Mouse (Mus musculus) liver, embryonic 11.5 days (tissue): ENCODE data around the gene Bri3. TPM values are rescaled to one million over a fixed set of nuclear protein-coding genes. Genes with fewer than 3 reads are reported as not detected.
A peak's percentile ranks its signal among the peaks of the same experiment; 100 is the strongest.

Experiments used
- ATAC-seq: fragments of 200-750 bp; cut with Nextera tagmentation; replicated peaks from 2 replicates; pipeline ENCODE4 v1.8.0; 2017; ENCODE audit warnings: moderate number of reproducible peaks, mild to moderate bottlenecking, moderate TSS enrichment, moderate library complexity; ENCODE audit not compliant: low FRiP score
- DNase-seq: peaks from one replicate; pipeline ENCODE4 v3.0.0-alpha.2; 2017; ENCODE audit warnings: low spot score
- H3K27ac ChIP-seq: fragments of 300-500 bp; sonication (generic); 2 replicates; pipeline ENCODE4 v1.5.1; 2014; ENCODE audit warnings: mild to moderate bottlenecking, low read depth, low read length, control low read depth
- H3K27me3 ChIP-seq: fragments of 300-500 bp; sonication (generic); replicated peaks from 2 replicates; pipeline ENCODE4 v1.6.1; 2014; ENCODE audit warnings: low read length, mixed read lengths; ENCODE audit not compliant: control insufficient read depth, insufficient read depth
- H3K36me3 ChIP-seq: fragments of 300-500 bp; sonication (generic); 2 replicates; pipeline ENCODE4 v1.6.1; 2014; ENCODE audit warnings: mild to moderate bottlenecking, low read length, moderate library complexity, mixed read lengths; ENCODE audit not compliant: control insufficient read depth, insufficient read depth
- H3K4me1 ChIP-seq: fragments of 300-500 bp; sonication (generic); replicated peaks from 2 replicates; pipeline ENCODE4 v1.6.1; 2014; ENCODE audit warnings: low read length, mixed read lengths; ENCODE audit not compliant: control insufficient read depth, insufficient read depth
- H3K4me2 ChIP-seq: fragments of 300-500 bp; sonication (generic); 2 replicates; pipeline ENCODE4 v1.6.1; 2014; ENCODE audit warnings: mild to moderate bottlenecking, control low read depth, moderate library complexity
- H3K4me3 ChIP-seq: fragments of 300-500 bp; sonication (generic); 2 replicates; pipeline ENCODE4 v1.5.1; 2014; ENCODE audit warnings: low read depth, low read length, control low read depth
- H3K9ac ChIP-seq: fragments of 300-500 bp; sonication (generic); 2 replicates; pipeline ENCODE4 v1.6.1; 2014; ENCODE audit warnings: low read depth, low read length, control low read depth
- H3K9me3 ChIP-seq: fragments of 300-500 bp; sonication (generic); 2 replicates; pipeline ENCODE4 v1.6.1; 2016; ENCODE audit warnings: low read length, inconsistent platforms, mixed read lengths; ENCODE audit not compliant: control insufficient read depth
- WGBS: fragments of 180-500 bp; shearing (Covaris S2); extraction: QIAGEN DNeasy Blood & Tissue Kit; methylation state at CpG from one replicate; pipeline ENCODE4 v1.1.7; 2014; 5-methylcytosine and 5-hydroxymethylcytosine counted together
- polyA plus RNA-seq: library from polyadenylated mRNA; unstranded; fragments of >200 nt; fragmentation: Nextera tagmentation; extraction: Ambion mirVana; gene quantifications from 2 replicates; pipeline ENCODE4 v1.2.1, GENCODE M21; 2014

Bri3 gene
- polyA plus RNA-seq, 1 experiment from 2014 or later = 59.2 TPM

DNA sequence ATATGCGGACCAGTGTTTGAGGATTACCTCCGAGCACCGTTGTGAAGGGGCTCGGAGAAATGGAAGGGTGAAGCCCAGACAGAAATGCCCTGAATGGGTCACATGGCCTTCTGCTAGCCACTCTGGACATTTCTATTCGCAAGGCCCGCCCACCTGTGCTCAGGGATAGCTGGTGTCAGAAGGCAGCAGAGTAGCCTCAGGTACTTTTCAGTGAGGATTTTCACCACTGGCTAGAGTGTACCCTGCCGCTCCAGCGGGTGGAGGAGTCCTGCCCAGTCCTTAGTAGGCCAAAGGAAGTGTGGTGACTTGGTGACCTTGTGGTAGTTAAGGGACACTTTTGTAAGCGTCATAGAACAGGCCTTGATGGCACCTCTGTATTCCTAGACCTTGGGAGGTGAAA, 17.1 kb downstream of the Bri3 start:
- no peaks in the 10 kb centered on the region for H3K9me3 ChIP-seq
- ATAC-seq = no peak
- H3K4me1 ChIP-seq = peaks cover 32% of the 10 kb centered on the region

DNA sequence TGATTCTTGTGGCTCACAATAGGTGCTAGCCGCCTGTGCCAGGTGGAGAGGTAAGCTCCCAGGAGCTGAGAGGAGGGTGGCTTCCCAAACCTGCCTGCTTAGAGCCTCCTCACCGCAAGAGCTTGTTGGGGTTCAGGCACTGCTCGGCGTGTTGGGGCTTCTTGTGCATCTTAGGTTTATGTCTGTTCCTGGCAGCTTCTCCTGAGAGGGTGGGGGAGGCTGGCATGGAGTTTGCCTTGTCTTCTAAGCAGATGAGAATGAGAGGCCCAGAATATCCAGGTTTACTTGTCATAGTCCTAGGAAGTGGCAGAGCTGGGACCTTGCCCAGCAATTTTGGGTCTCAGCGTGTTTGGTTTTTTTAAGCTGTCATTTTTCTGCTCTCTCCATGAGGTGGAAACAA, 17.6 kb downstream of the Bri3 start:
- WGBS = 87% methylated on average over 5 of the region's 5 CpGs
- peaks cover 10% of the 10 kb centered on the region for H3K36me3 ChIP-seq
- no peak overlapping the region for H3K4me2 ChIP-seq
- no peaks in the 10 kb centered on the region for H3K9me3 ChIP-seq
- H3K9ac ChIP-seq = no peak overlapping the region
- no peak overlapping the region for H3K27ac ChIP-seq
- peaks cover 29% of the 10 kb centered on the region for H3K4me1 ChIP-seq
- ATAC-seq (no peak), DNase-seq (no peak)
- H3K27me3 ChIP-seq = no peaks in the 10 kb centered on the region
- no peak overlapping the region for H3K4me3 ChIP-seq

More for the DNA sequence above, 17.1 kb downstream of the Bri3 start:
- Histone ChIP-seq H3K9ac (no peak overlapping the region), H3K27me3 (no peaks in the 10 kb centered on the region), H3K4me2 (no peak overlapping the region), H3K36me3 (peaks cover 7% of the 10 kb centered on the region), H3K4me3 (no peak overlapping the region), H3K27ac (no peak overlapping the region)
- DNase-seq = no peak
- 87% methylated on average over 9 of the region's 9 CpGs for WGBS

DNA sequence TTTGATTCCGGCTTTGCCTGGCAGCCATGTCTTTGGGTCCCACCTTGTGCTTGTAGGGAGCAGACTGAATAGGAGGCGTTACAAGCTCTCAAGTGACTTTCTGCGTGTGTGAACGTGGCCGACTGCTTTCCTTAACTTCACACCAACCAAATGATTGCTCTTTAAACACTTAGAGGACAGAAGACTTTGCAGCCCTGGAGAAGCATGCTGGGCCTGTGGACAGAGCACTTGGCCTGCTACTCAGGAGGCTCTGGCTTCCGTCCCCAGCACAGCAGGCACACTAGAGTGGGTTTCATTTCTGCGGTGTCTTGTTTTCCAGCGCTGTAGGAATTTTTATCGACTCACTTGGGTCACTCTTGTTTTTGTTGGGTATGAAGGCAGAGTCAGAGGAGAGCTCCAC, 18.8 kb downstream of the Bri3 start:
- 84% methylated on average over 9 of the region's 9 CpGs for WGBS
- no peak overlapping the region for H3K27ac ChIP-seq
- no peak overlapping the region for H3K4me2 ChIP-seq
- no peak for DNase-seq
- peaks cover 10% of the 10 kb centered on the region for H3K36me3 ChIP-seq
- peaks cover 17% of the 10 kb centered on the region for H3K4me1 ChIP-seq
- ATAC-seq = no peak
- H3K4me3 ChIP-seq = no peak overlapping the region
- H3K9ac ChIP-seq = no peak overlapping the region
- H3K27me3 ChIP-seq = no peaks in the 10 kb centered on the region
- no peaks in the 10 kb centered on the region for H3K9me3 ChIP-seq

DNA sequence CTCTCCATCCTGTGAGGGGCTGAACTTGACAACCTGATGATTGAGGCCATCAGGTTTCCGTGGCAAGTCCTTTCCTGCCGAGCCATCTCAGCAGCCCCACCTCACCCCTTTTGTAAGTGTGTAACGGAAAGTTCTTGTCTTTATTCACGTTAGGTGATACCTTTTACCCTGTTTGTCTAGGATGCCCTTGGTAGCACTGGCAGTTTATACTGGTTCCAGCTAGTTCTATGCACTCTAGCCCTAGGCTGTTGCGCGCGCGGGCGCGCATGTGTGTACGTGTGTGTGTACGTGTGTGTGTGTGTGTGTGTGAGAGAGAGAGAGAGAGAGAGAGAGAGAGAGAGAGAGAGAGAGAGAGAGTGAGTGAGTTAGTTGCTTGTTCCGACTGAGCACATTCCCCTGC, 19.3 kb downstream of the Bri3 start:
- H3K36me3 ChIP-seq = peaks cover 10% of the 10 kb centered on the region
- no peaks in the 10 kb centered on the region for H3K27me3 ChIP-seq
- no peak overlapping the region for H3K27ac ChIP-seq
- ATAC-seq (no peak), DNase-seq (no peak)
- H3K4me2 ChIP-seq = no peak overlapping the region
- no peak overlapping the region for H3K4me3 ChIP-seq
- peaks cover 13% of the 10 kb centered on the region for H3K4me1 ChIP-seq
- no peak overlapping the region for H3K9ac ChIP-seq
- WGBS = 86% methylated on average over 13 of the region's 13 CpGs
- H3K9me3 ChIP-seq = no peaks in the 10 kb centered on the region

DNA sequence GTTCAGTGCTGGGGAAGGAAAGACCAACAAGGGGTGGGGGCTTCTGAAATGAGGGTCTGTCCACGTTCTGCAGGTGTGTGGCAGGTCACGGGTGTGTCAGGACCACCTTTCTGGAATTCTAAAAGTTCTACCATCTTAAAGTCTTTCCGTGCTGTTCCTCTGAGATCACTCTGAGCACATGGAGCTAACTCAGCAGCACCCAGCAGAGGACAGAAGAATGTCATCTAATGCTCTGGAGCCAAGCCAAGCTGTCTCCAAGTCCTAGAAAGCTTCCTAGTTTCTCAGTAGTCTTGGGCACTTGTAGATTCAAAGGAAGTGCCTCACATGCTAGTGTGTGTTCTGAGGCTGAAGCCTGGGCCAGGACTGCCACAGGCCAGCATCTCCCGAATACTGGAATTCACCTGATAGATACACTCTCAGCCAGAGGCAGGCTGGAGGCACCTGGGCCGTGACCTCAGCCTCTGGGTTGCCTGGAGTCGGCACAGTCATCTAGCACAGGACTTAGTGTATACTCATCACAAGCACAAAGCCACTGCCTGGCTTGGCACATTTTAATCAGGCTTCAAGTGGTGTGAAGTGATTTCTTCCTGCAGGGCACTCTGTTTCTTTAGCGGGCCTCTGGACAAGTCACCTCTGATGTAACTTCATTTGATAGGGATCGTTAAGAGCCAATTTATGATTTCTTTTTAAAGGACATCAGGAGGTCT, 23.5 kb downstream of the Bri3 start:
- 87% methylated on average over 8 of the region's 8 CpGs for WGBS
- H3K9ac ChIP-seq = no peak overlapping the region

DNA sequence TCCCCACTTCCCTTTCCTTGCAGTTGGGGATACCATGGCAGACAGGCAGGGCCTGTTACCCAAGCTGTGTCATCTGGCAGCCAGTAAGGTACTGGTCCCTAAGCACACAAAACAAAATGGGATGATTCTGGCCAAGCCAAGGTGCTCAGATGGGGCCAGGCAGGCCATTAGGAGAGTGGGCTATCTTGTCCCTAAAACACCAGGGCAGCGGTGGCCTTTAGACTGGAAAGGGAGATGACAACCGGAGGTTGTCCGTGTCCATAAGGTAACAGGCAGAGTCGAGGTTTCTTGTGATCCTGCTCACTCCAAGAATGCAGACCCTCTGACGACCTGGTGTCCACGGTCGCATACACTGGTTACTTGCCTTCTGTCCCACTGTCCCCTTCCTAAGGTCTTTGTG, 25.7 kb downstream of the Bri3 start:
- Histone ChIP-seq H3K9ac (no peak overlapping the region), H3K4me1 (peaks cover 7% of the 10 kb centered on the region), H3K4me2 (no peak overlapping the region), H3K36me3 (peaks cover 5% of the 10 kb centered on the region; the same call in 1 of the 2 replicates), H3K27ac (no peak overlapping the region), H3K9me3 (no peaks in the 10 kb centered on the region), H3K4me3 (no peak overlapping the region), H3K27me3 (no peaks in the 10 kb centered on the region)
- no peak for ATAC-seq
- 86% methylated on average over 7 of the region's 7 CpGs for WGBS
- no peak for DNase-seq

More for the DNA sequence above, 23.5 kb downstream of the Bri3 start:
- no peaks in the 10 kb centered on the region for H3K9me3 ChIP-seq
- no peak for ATAC-seq
- no peak overlapping the region for H3K4me2 ChIP-seq
- peaks cover 7% of the 10 kb centered on the region for H3K4me1 ChIP-seq
- H3K27ac ChIP-seq = no peak overlapping the region
- H3K27me3 ChIP-seq = no peaks in the 10 kb centered on the region
- DNase-seq = no peak
- no peak overlapping the region for H3K4me3 ChIP-seq
- H3K36me3 ChIP-seq = peaks cover 10% of the 10 kb centered on the region

DNA sequence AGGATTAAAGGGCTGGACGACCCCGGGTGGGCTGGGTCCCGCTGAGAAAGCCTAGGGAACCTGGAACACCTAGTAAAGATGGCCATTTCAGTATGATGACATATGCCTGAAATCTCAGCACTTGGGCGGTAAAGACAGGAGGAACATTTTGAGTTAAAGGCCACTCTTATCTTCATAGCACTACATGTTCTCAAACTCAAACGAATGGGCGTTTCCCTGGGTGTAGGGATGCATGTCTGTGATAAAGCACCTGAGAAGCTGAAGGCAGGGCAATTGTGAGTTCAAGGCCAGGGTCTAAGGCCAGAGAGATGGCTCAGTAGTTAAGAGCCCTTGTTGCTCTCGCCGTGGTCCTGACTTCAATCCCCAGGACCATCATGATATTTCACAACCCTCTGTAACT, 26.2 kb downstream of the Bri3 start:
- Histone ChIP-seq H3K27me3 (no peaks in the 10 kb centered on the region), H3K4me1 (peaks cover 7% of the 10 kb centered on the region), H3K36me3 (peaks cover 5% of the 10 kb centered on the region; the same call in 1 of the 2 replicates), H3K4me3 (no peak overlapping the region), H3K27ac (no peak overlapping the region), H3K9ac (no peak overlapping the region), H3K9me3 (no peaks in the 10 kb centered on the region), H3K4me2 (no peak overlapping the region)
- WGBS = 69% methylated on average over 8 of the region's 8 CpGs
- ATAC-seq (no peak), DNase-seq (no peak)

DNA sequence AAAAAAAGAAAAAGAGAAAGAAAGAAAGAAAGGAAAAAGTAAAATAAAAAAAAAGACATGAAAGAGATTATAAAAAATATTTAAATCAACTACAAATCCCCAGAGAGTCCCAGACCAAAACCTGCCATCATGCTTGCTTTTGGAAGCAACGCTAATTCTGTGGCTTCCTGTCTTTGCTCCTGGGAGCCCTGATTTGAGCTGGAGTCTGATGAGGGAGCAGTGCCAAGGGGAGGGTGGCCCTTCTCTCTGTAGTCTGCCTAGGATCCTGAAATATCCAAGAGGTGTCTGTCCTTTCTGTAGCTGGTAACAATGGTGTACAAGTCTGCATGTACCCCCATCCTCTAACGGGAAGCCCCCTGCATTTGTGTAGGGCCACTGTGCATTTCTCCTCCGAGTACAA, 26.9 kb downstream of the Bri3 start:
- Histone ChIP-seq H3K9me3 (no peaks in the 10 kb centered on the region), H3K4me1 (peaks cover 7% of the 10 kb centered on the region), H3K4me2 (no peak overlapping the region)

DNA sequence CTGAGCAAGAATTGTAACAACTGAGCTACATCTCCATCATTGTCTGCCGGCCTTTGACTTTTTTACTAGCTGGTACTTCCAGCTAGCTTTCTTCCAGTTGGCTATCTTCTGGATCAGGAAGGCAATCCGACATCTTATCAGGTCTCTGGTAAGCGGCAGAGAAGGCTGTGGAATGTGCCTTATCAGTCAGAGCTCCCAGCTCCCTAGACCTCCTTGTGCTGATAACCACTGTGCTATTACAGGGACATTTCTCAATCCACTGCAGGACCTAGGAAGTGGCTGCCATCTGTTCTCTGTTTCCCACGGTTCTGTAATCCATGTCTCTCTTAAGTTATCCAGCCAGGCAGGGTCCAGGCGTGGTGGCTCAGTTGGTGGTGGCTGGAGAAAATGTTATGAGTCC, 27.5 kb downstream of the Bri3 start:
- H3K36me3 ChIP-seq = no peaks in the 10 kb centered on the region; the same call in 1 of the 2 replicates
- H3K4me3 ChIP-seq = no peak overlapping the region
- H3K4me2 ChIP-seq = no peak overlapping the region
- peaks cover 7% of the 10 kb centered on the region for H3K4me1 ChIP-seq
- H3K9ac ChIP-seq = no peak overlapping the region
- H3K27me3 ChIP-seq = no peaks in the 10 kb centered on the region
- no peaks in the 10 kb centered on the region for H3K9me3 ChIP-seq
- DNase-seq (no peak), ATAC-seq (peak; percentile 40; the same call in 1 of the 2 replicates)
- 19% methylated on average over 5 of the region's 5 CpGs for WGBS
- H3K27ac ChIP-seq = no peak overlapping the region

More for the DNA sequence above, 26.9 kb downstream of the Bri3 start:
- ATAC-seq (no peak), DNase-seq (no peak)
- no peak overlapping the region for H3K4me3 ChIP-seq
- 52% methylated on average over 3 of the region's 3 CpGs for WGBS
- no peaks in the 10 kb centered on the region for H3K27me3 ChIP-seq
- H3K27ac ChIP-seq = no peak overlapping the region
- H3K36me3 ChIP-seq = peaks cover 5% of the 10 kb centered on the region; the same call in 1 of the 2 replicates
- no peak overlapping the region for H3K9ac ChIP-seq
